Mouse (Mus musculus) liver, postnatal 0 days (tissue): ENCODE measurements around the gene Ptpra. TPM values are rescaled to one million over a fixed set of nuclear protein-coding genes. Genes with fewer than 3 reads are reported as not detected.
"Not testable (repeated sequence)": the region's sequence is repeated elsewhere in the genome, so short reads cannot be mapped to it uniquely, and the experiment has no call there.

ENCODE experiments used
- ATAC-seq: fragments of 200-750 bp; cut with Nextera tagmentation; 2 replicates; pipeline ENCODE4 v1.8.0; 2017; ENCODE audit warnings: mild to moderate bottlenecking, moderate library complexity
- DNase-seq: peaks from one replicate; pipeline ENCODE4 v3.0.0-alpha.2; 2016
- H3K27ac ChIP-seq: fragments of 300-500 bp; sonication (generic); 2 replicates; pipeline ENCODE4 v1.5.1; 2014; ENCODE audit warnings: antibody characterized with exemption, moderate library complexity, mild to moderate bottlenecking, low read depth
- H3K27me3 ChIP-seq: fragments of 300-500 bp; sonication (generic); 2 replicates; pipeline ENCODE4 v1.6.1; 2014; ENCODE audit warnings: low read length, control low read depth, mixed read lengths; ENCODE audit not compliant: insufficient read depth
- H3K36me3 ChIP-seq: fragments of 300-500 bp; sonication (generic); replicated peaks from 2 replicates; pipeline ENCODE4 v1.6.1; 2014; ENCODE audit warnings: mild to moderate bottlenecking, control low read depth, low read length, moderate library complexity, mixed read lengths; ENCODE audit not compliant: insufficient read depth
- H3K4me1 ChIP-seq: fragments of 300-500 bp; sonication (generic); 2 replicates; pipeline ENCODE4 v1.6.1; 2014; ENCODE audit warnings: antibody characterized with exemption, mild to moderate bottlenecking, control low read depth; ENCODE audit not compliant: insufficient read depth
- H3K4me2 ChIP-seq: fragments of 300-500 bp; sonication (generic); 2 replicates; pipeline ENCODE4 v1.6.1; 2014; ENCODE audit warnings: low read depth, mild to moderate bottlenecking, low read length, moderate library complexity, mixed read lengths
- H3K4me3 ChIP-seq: fragments of 300-500 bp; sonication (generic); 2 replicates; pipeline ENCODE4 v1.5.1; 2014; ENCODE audit warnings: low read depth, low read length
- H3K9ac ChIP-seq: fragments of 300-500 bp; sonication (generic); replicated peaks from 2 replicates; pipeline ENCODE4 v1.6.1; 2014; ENCODE audit warnings: mild to moderate bottlenecking, moderate library complexity
- H3K9me3 ChIP-seq: fragments of 300-500 bp; sonication (generic); 2 replicates; pipeline ENCODE4 v1.6.1; 2016; ENCODE audit warnings: mild to moderate bottlenecking, control low read depth, low read length, mixed read lengths
- CTCF ChIP-seq: sonication (generic); IDR thresholded peaks from 2 replicates; pipeline ENCODE4 v1.5.1; 2016; ENCODE audit warnings: antibody characterized with exemption, low read depth
- EP300 ChIP-seq: IDR thresholded peaks from 2 replicates; pipeline ENCODE4 v1.6.1; 2016; ENCODE audit warnings: antibody characterized with exemption, low read depth, mild to moderate bottlenecking
- WGBS: fragments of 180-500 bp; shearing (Covaris S2); extraction: QIAGEN DNeasy Blood & Tissue Kit; methylation state at CpG from one replicate; pipeline ENCODE4 v1.1.7; 2014; ENCODE audit not compliant: insufficient replicate concordance; 5-methylcytosine and 5-hydroxymethylcytosine counted together
- polyA plus RNA-seq: library from polyadenylated mRNA; unstranded; fragments of >200 nt; fragmentation: Nextera tagmentation; extraction: Ambion mirVana; gene quantifications from 2 replicates; pipeline ENCODE4 v1.2.1, GENCODE M21; 2015

The Ptpra gene
- polyA plus RNA-seq, 1 experiment from 2014 or later = 18.7 TPM

- no peaks in the 10 kb centered on the region for H3K9me3 ChIP-seq
- no peak overlapping the region for H3K9ac ChIP-seq
- peaks cover 15% of the 10 kb centered on the region for H3K4me1 ChIP-seq
- TF ChIP-seq CTCF (peak; percentile 31; the same call in 1 of the 2 replicates), EP300 (no peak)
- peak; percentile 28 for DNase-seq
- no peak overlapping the region for H3K4me3 ChIP-seq
- H3K27ac ChIP-seq = no peak overlapping the region
- H3K36me3 ChIP-seq = no peaks in the 10 kb centered on the region
- no peak for ATAC-seq
- H3K27me3 ChIP-seq = no peaks in the 10 kb centered on the region
- WGBS = 25% methylated on average over 7 of the region's 7 CpGs
- H3K4me2 ChIP-seq = no peak overlapping the region
These were observed 41.5 kb downstream of the Ptpra start for GRCm38 (mm10) chr2:130491587-130491986.

GRCm38 (mm10) chr2:130495114-130495513, 45.0 kb downstream of the Ptpra start:
- H3K9me3 ChIP-seq, H3K9ac ChIP-seq, H3K36me3 ChIP-seq, DNase-seq, H3K4me2 ChIP-seq, H3K27me3 ChIP-seq, H3K27ac ChIP-seq, ATAC-seq, H3K4me3 ChIP-seq: not testable (repeated sequence)
- H3K4me1 ChIP-seq = peaks cover 12% of the 10 kb centered on the region
- 76% methylated on average over 4 of the region's 4 CpGs for WGBS

- no peak for DNase-seq
- WGBS = 60% methylated on average over 6 of the region's 6 CpGs
These were observed 46.0 kb downstream of the Ptpra start for GRCm38 (mm10) chr2:130496037-130496436.

GRCm38 (mm10) chr2:130496931-130497330, 46.9 kb downstream of the Ptpra start:
- H3K36me3 ChIP-seq = no peaks in the 10 kb centered on the region
- peaks cover 9% of the 10 kb centered on the region for H3K4me1 ChIP-seq
- TF ChIP-seq CTCF = no peak
- no peak for TF ChIP-seq EP300
- no peak overlapping the region for H3K4me3 ChIP-seq
- no peak overlapping the region for H3K27ac ChIP-seq
- WGBS = 71% methylated on average over 4 of the region's 4 CpGs
- H3K9me3 ChIP-seq = no peaks in the 10 kb centered on the region
- no peak overlapping the region for H3K4me2 ChIP-seq
- H3K27me3 ChIP-seq = no peaks in the 10 kb centered on the region
- DNase-seq (no peak), ATAC-seq (no peak)
- H3K9ac ChIP-seq = no peak overlapping the region

More at GRCm38 (mm10) chr2:130496037-130496436, 46.0 kb downstream of the Ptpra start:
- Histone ChIP-seq H3K9me3 (no peaks in the 10 kb centered on the region), H3K36me3 (no peaks in the 10 kb centered on the region), H3K4me2 (no peak overlapping the region), H3K9ac (no peak overlapping the region), H3K4me3 (no peak overlapping the region), H3K27me3 (no peaks in the 10 kb centered on the region), H3K4me1 (peaks cover 11% of the 10 kb centered on the region), H3K27ac (no peak overlapping the region)
- ATAC-seq = no peak
- TF ChIP-seq EP300 (no peak), CTCF (no peak)

GRCm38 (mm10) chr2:130499546-130499945, 49.5 kb downstream of the Ptpra start:
- no peaks in the 10 kb centered on the region for H3K9me3 ChIP-seq
- TF ChIP-seq CTCF = no peak
- no peak for TF ChIP-seq EP300
- no peak overlapping the region for H3K4me3 ChIP-seq
- H3K27me3 ChIP-seq = no peaks in the 10 kb centered on the region
- H3K27ac ChIP-seq = no peak overlapping the region
- peaks cover 3% of the 10 kb centered on the region; the same call in 1 of the 2 replicates for H3K36me3 ChIP-seq
- H3K4me1 ChIP-seq = peaks cover 3% of the 10 kb centered on the region
- DNase-seq = no peak
- no peak overlapping the region for H3K4me2 ChIP-seq
- no peak overlapping the region for H3K9ac ChIP-seq
- ATAC-seq = no peak
- 76% methylated on average over 3 of the region's 3 CpGs for WGBS

GRCm38 (mm10) chr2:130501556-130501955, 51.5 kb downstream of the Ptpra start:
- no peaks in the 10 kb centered on the region; the same call in 1 of the 2 replicates for H3K4me1 ChIP-seq
- no peak for TF ChIP-seq EP300
- no peak for TF ChIP-seq CTCF
- no peak overlapping the region for H3K4me2 ChIP-seq
- H3K36me3 ChIP-seq = peaks cover 7% of the 10 kb centered on the region
- WGBS = 35% methylated on average over 2 of the region's 2 CpGs
- no peaks in the 10 kb centered on the region for H3K27me3 ChIP-seq
- H3K4me3 ChIP-seq = no peak overlapping the region
- H3K9me3 ChIP-seq = no peaks in the 10 kb centered on the region
- no peak for ATAC-seq
- no peak overlapping the region for H3K9ac ChIP-seq
- H3K27ac ChIP-seq = no peak overlapping the region
- no peak for DNase-seq

- H3K36me3 ChIP-seq = peaks cover 21% of the 10 kb centered on the region
- H3K4me2 ChIP-seq, H3K27ac ChIP-seq, H3K4me3 ChIP-seq, ATAC-seq, H3K27me3 ChIP-seq, H3K4me1 ChIP-seq, H3K9ac ChIP-seq, H3K9me3 ChIP-seq, DNase-seq: not testable (repeated sequence)
- 78% methylated on average over 5 of the region's 5 CpGs for WGBS
These were observed 61.5 kb downstream of the Ptpra start for GRCm38 (mm10) chr2:130511616-130512015.
